Mouse (Mus musculus) brain, adult 2 months (tissue): ENCODE measurements at regions not wholly inside any gene's neighbourhood (a gene's known extent, or its start where the extent isn't known, plus 50 kb on each side); places are given as distances from the start of the nearest gene placed in this dataset.
A peak's percentile ranks its signal among the peaks of the same experiment; 100 is the strongest.

Experiments
- DNase-seq: peaks from one replicate; pipeline ENCODE4 v3.0.0; 2011; ENCODE audit warnings: low read depth, low spot score

GRCm38 (mm10) chrX:64546141-64546540 is 269.3 kb upstream of the Slitrk4 start:
- peak; percentile 53 for DNase-seq

GRCm38 (mm10) chrX:64504986-64505385 is 228.2 kb upstream of the Slitrk4 start:
- no peak for DNase-seq
